Mouse (Mus musculus) lung, embryonic 16.5 days (tissue): ENCODE results near the gene Sgsm1. TPM values are rescaled to one million over a fixed set of nuclear protein-coding genes. Genes with fewer than 3 reads are reported as not detected.

Experiments
- ATAC-seq: fragments of 200-750 bp; cut with Nextera tagmentation; 2 replicates; pipeline ENCODE4 v1.8.0; 2017; ENCODE audit warnings: low read depth, mild to moderate bottlenecking, moderate library complexity
- H3K27ac ChIP-seq: fragments of 300-500 bp; sonication (generic); 2 replicates; pipeline ENCODE4 v1.5.1; 2014; ENCODE audit warnings: mild to moderate bottlenecking, control low read depth, low read length
- H3K27me3 ChIP-seq: fragments of 300-500 bp; sonication (generic); 2 replicates; pipeline ENCODE4 v1.6.1; 2014; ENCODE audit warnings: low read depth, low read length, mixed read lengths; ENCODE audit not compliant: control insufficient read depth, insufficient read depth
- H3K36me3 ChIP-seq: fragments of 300-500 bp; sonication (generic); 2 replicates; pipeline ENCODE4 v1.6.1; 2014; ENCODE audit warnings: low read length; ENCODE audit not compliant: control insufficient read depth, insufficient read depth
- H3K4me1 ChIP-seq: fragments of 300-500 bp; sonication (generic); replicated peaks from 2 replicates; pipeline ENCODE4 v1.6.1; 2014; ENCODE audit warnings: low read length, mixed read lengths; ENCODE audit not compliant: control insufficient read depth, insufficient read depth
- H3K4me2 ChIP-seq: fragments of 300-500 bp; sonication (generic); 2 replicates; pipeline ENCODE4 v1.6.1; 2014; ENCODE audit warnings: low read depth, low read length, control low read depth
- H3K4me3 ChIP-seq: fragments of 300-500 bp; sonication (generic); 2 replicates; pipeline ENCODE4 v1.5.1; 2014; ENCODE audit warnings: mild to moderate bottlenecking, low read length, control low read depth
- H3K9ac ChIP-seq: fragments of 300-500 bp; sonication (generic); 2 replicates; pipeline ENCODE4 v1.6.1; 2014; ENCODE audit warnings: low read length, control low read depth
- H3K9me3 ChIP-seq: fragments of 300-500 bp; sonication (generic); 2 replicates; pipeline ENCODE4 v1.6.1; 2016; ENCODE audit warnings: low read length; ENCODE audit not compliant: control insufficient read depth
- WGBS: fragments of 180-500 bp; shearing (Covaris S2); extraction: QIAGEN DNeasy Blood & Tissue Kit; methylation state at CpG from one replicate; pipeline ENCODE4 v1.1.7; 2014; 5-methylcytosine and 5-hydroxymethylcytosine counted together
- polyA plus RNA-seq: library from polyadenylated mRNA; unstranded; fragments of >200 nt; fragmentation: Nextera tagmentation; extraction: Ambion mirVana; gene quantifications from 2 replicates; pipeline ENCODE4 v1.2.1, GENCODE M21; 2015

Sgsm1 gene
- polyA plus RNA-seq, 1 experiment from 2014 or later, result 4.3 TPM

GRCm38 (mm10) chr5:113332239-113332638 lies 21.7 kb upstream of the Sgsm1 start:
- H3K9me3 ChIP-seq, result peaks cover 9% of the 10 kb centered on the region
- no peak overlapping the region for H3K27ac ChIP-seq
- no peak overlapping the region for H3K4me3 ChIP-seq
- ATAC-seq, result no peak
- 30% methylated on average over 12 of the region's 12 CpGs for WGBS
- H3K4me2 ChIP-seq, result no peak overlapping the region
- no peaks in the 10 kb centered on the region for H3K36me3 ChIP-seq
- peaks cover 3% of the 10 kb centered on the region; the same call in 1 of the 2 replicates for H3K4me1 ChIP-seq
- no peak overlapping the region for H3K9ac ChIP-seq
- peaks cover 45% of the 10 kb centered on the region for H3K27me3 ChIP-seq

DNA sequence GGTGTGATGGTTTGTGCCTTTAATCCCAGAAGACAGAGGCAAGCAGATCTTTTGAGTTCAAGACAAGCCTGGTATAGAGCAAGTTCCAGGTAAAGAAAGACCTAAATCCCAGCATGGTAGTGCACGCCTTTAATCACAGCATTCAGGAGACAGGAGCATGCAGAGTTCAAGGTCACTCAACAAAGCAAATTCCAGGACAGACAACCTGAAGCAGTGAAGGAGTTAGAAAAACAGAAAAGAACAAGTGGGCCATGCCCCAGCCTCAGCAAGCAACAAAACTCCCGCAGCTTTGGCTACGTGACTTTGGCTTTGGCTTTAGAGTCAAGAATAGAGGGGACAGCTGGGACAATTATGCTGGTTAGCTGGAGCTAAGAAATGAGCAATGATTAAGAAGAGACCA lies 19.6 kb upstream of the Sgsm1 start:
- no peak overlapping the region for H3K27ac ChIP-seq
- peaks cover 3% of the 10 kb centered on the region; the same call in 1 of the 2 replicates for H3K4me1 ChIP-seq
- no peak overlapping the region for H3K4me2 ChIP-seq
- no peaks in the 10 kb centered on the region for H3K36me3 ChIP-seq
- peaks cover 9% of the 10 kb centered on the region for H3K9me3 ChIP-seq
- H3K4me3 ChIP-seq, result no peak overlapping the region
- ATAC-seq, result no peak
- H3K9ac ChIP-seq, result no peak overlapping the region
- 82% methylated on average over 3 of the region's 3 CpGs for WGBS
- peaks cover 29% of the 10 kb centered on the region for H3K27me3 ChIP-seq

- Histone ChIP-seq H3K27me3 (peaks cover 27% of the 10 kb centered on the region), H3K27ac (no peak overlapping the region), H3K36me3 (no peaks in the 10 kb centered on the region), H3K4me3 (no peak overlapping the region), H3K9me3 (peaks cover 9% of the 10 kb centered on the region), H3K4me1 (no peaks in the 10 kb centered on the region), H3K9ac (no peak overlapping the region), H3K4me2 (no peak overlapping the region)
- 64% methylated on average over 8 of the region's 8 CpGs for WGBS
- no peak for ATAC-seq
Measured at GRCm38 (mm10) chr5:113329463-113329862, 18.9 kb upstream of the Sgsm1 start.

DNA sequence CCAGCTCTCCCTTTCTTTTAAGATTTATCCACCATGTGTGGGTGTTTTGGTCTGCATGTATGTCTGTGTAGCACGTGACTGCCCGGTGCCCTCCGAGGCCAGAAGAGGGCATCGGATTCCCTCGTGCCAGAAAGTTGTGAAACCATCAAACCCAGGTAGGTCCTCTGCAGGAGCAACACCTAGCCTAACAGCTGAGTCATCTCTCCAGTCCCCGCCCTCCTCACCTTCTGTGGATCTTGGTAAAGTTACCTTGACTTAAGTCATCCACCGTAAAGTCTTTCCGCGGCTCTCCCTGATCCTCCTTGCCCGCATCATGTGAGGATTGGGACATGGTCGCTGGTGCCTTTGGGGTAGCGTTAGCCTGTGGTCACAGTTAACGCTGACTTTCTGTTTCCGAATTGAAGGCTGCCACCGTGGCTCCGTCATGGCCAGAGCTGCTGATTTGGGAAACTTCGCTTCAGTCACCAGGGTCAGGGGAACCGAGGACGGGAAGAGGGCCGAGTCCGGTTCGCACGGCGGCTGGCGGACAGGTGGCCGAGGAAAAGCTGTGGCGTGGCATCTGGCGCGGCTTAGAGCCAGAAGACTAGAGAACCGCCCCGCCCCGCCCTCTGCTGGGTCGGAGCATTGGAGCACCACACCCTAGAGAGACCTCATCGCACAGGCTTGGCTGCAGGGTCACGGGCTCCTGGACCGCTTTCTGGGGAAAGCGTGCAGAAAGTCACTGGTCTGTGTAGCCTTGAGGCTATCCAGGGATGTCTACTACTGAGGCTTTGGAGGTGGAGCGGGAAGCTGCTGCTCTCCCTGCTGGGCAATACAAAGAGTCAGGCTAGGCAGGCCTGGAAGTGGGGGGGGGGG lies 13.4 kb upstream of the Sgsm1 start:
- H3K9me3 ChIP-seq, result peaks cover 7% of the 10 kb centered on the region
- 0 out of 2 replicates have a peak, but pooled peaks have one; percentile 31 for ATAC-seq
- no peak overlapping the region for H3K27ac ChIP-seq
- H3K4me3 ChIP-seq, result peak overlapping the region; percentile 44
- peak overlapping the region; percentile 34 for H3K9ac ChIP-seq
- H3K36me3 ChIP-seq, result no peaks in the 10 kb centered on the region
- peaks cover 20% of the 10 kb centered on the region for H3K27me3 ChIP-seq
- peak overlapping the region; percentile 62 for H3K4me2 ChIP-seq
- no peaks in the 10 kb centered on the region for H3K4me1 ChIP-seq
- WGBS, result 3% methylated on average over 38 of the region's 38 CpGs

DNA sequence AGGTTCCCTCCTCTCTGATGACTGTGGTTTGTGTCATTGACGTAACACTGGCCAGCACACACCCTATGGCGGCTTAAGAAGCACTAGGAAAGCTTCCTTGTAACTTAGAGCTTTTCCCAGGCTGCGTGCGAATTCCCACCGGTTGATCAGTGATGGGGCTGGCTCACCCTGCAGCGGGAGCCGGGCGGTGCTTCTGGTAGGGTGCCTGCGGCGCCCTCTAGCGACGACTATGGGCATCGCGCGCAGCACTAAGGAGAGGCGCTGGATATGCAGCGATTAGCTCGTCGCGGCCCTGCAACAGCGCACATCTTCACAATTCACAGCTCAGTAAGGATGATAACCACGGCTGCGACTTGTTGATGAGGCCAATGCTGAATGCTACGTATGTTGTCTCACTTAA lies 3.4 kb upstream of the Sgsm1 start:
- Histone ChIP-seq H3K4me1 (peaks cover 6% of the 10 kb centered on the region), H3K9me3 (no peaks in the 10 kb centered on the region), H3K27me3 (peaks cover 6% of the 10 kb centered on the region; the same call in 1 of the 2 replicates), H3K27ac (no peak overlapping the region), H3K36me3 (no peaks in the 10 kb centered on the region), H3K4me3 (no peak overlapping the region), H3K9ac (no peak overlapping the region), H3K4me2 (no peak overlapping the region)
- ATAC-seq, result no peak
- WGBS, result 1% methylated on average over 24 of the region's 24 CpGs

DNA sequence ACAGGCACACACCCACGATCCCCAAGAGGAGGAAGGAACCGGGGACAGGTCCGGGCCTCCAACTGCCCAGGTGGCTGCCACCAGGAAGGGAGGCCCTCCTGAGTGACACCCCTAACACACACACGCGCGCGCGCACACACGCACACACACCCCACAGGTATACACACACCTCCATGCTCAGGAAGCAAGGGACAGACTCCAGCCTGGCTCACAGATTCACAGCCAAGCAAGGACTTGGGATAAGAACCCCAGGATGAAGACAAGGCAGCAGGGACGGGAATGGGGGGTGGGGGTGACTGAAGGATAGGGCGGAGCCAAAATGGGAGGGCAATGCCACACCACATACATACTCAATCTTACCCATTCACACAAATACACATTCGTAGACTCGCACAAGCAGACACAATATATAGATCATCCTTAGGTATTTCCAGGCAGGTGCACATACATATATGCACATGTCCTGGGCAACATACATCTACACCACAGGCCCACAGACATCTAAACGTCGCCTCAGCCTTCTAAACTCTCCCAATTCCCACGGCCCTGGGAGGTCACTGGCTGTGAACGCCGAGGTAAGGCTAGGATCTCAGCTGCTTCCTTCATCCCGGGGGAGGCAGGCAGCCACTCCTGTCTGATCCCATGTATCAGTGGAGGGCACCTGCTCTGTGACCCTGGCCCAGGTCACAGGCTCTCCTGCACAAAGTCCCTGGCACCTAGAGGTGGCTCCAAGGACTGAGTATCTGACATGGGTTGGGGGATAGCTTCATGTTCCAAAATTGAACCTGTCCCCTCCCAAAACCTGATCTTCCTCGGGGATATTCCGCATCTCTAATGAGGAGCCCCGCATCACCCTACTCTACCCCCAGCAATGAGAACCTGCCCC lies 852 bp downstream of the Sgsm1 start:
- Histone ChIP-seq H3K36me3 (no peaks in the 10 kb centered on the region), H3K9me3 (no peaks in the 10 kb centered on the region), H3K4me1 (peaks cover 15% of the 10 kb centered on the region), H3K27ac (no peak overlapping the region), H3K9ac (peak overlapping the region; percentile 76), H3K27me3 (peaks cover 6% of the 10 kb centered on the region; the same call in 1 of the 2 replicates), H3K4me3 (peak overlapping the region; percentile 61), H3K4me2 (peak overlapping the region; percentile 87)
- ATAC-seq, result no peak
- WGBS, result 57% methylated on average over 22 of the region's 22 CpGs

DNA sequence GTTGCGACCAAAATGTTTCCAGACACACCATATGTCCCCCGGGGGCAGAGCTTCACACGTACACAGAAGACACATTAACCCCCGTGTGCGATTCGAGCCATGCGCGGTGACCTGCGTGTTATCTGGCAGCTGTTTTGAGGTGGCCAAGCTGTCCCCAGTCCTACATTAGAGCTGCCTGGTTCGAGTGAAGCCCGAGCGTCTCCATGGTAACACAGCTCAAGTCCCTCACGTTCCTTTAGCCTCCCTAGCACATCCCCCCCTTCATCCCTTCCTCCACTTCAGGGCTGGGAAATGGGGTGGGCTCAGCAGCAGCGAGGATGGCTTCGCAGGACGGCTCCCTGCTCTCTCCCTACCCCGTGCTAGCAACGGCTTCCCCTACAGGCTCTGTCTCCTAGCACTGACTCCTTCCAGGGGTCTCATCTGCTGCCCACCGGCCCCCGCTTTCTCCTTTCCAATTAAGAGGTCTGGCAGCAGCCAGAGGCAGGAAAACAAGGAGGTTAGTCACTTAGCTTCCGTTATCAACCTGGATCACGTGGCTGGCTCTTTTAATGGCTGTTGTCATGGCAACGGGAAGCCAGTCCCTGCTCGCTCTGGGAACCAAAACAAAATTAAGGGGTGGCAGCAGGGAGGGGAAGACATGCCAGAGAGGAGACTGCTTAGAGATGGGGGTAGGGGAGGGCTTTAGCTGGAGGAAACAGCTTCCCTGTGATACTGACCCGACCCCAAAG lies 3.7 kb downstream of the Sgsm1 start:
- Histone ChIP-seq H3K4me1 (peaks cover 15% of the 10 kb centered on the region), H3K27ac (no peak overlapping the region), H3K36me3 (no peaks in the 10 kb centered on the region), H3K4me3 (0 out of 2 replicates have a peak overlapping the region, but pooled peaks have one; percentile 11), H3K9ac (no peak overlapping the region), H3K27me3 (peaks cover 4% of the 10 kb centered on the region; the same call in 1 of the 2 replicates), H3K9me3 (no peaks in the 10 kb centered on the region), H3K4me2 (peak overlapping the region; percentile 41)
- peak; percentile 25; the same call in 1 of the 2 replicates for ATAC-seq
- WGBS, result 2% methylated on average over 25 of the region's 25 CpGs

DNA sequence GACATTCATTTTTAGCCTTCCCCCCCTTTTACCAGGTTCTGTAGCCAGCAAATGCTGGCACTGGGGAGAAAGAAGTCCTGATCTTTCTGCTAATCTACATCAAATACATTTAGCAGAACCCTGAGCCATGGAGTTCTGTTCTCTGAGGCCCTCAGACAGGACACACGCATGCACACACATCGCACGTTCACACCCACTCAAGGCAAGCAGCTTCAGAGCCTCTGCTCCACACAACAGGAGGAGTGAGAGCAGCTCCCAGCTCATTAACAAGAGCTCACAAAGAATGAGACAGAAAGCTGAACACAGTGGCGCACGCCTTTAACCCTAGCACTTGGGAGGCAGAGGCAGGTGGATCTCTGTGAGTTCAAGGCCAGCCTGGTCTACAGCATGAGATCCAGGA lies 6.1 kb downstream of the Sgsm1 start:
- Histone ChIP-seq H3K27ac (no peak overlapping the region), H3K36me3 (no peaks in the 10 kb centered on the region), H3K4me1 (peaks cover 13% of the 10 kb centered on the region), H3K4me2 (no peak overlapping the region), H3K27me3 (no peaks in the 10 kb centered on the region; the same call in 1 of the 2 replicates), H3K9ac (no peak overlapping the region), H3K4me3 (no peak overlapping the region), H3K9me3 (no peaks in the 10 kb centered on the region)
- 85% methylated on average over 5 of the region's 5 CpGs for WGBS
- ATAC-seq, result no peak
